Mouse (Mus musculus): ENCODE measurements around the gene Gm43738.
A peak's percentile ranks its signal among the peaks of the same experiment; 100 is the strongest.
"Not testable (repeated sequence)": the region's sequence is repeated elsewhere in the genome, so short reads cannot be mapped to it uniquely, and the experiment has no call there.

Gene Gm43738

DNA sequence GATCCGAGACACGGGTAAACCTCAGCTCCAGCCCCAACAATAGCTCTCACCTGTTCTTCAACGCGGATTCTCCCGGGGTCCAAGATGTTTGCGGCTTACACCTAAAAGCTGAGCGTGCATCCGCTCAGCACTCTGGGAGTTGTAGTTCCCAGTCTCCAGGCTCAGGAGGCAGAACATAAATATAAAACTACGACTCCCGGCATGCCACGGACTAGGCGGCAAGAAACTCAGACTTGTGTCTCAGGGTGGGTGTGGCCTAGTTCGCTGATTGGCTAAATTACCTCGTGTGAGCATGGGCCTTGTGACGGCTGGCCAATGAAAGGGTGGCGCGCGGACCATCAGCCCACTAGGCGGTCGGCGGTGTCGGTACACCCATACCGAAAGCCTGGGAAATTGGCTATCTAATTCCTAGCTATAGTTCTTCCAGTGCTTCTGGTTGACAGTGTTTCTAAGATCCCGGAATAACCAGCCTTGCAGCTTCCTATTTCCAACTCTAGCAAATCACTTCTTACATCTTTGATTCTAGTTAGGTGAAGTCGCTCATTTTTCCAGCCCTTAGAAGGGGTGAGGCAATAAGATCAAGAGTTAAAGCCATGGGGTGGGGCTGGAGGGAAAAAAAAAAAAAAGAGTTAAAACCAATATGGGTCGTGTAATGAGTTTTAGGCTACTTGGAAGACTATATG lies 1.1 kb upstream of the Gm43738 start, which contains the start of gene Fdps:
Fdps (minus strand) TSS at position 148 of the 683 bp plus-strand sequence.
- peak; percentile 99 for DNase-seq (ENCODE audit: low spot score)

DNA sequence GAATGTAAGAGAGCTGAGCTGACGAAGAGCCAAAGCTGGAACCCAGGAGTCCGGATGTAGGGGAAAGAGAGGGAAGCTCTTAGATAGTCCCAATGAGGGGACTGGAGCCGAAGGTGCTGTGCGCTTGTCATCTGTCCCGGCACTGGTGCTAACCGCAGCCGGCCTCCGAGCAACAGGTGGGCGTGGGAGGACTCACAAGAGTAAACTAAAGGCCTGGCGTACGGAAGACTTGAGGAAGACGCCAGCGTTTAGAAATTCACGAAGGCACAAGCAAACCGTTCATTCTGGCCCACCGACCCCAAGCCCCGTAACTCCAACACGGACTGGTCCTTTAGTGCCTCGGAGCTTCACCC lies 536 bp upstream of the Gm43738 start:
- DNase-seq (ENCODE audit: low spot score), result no peak

DNA sequence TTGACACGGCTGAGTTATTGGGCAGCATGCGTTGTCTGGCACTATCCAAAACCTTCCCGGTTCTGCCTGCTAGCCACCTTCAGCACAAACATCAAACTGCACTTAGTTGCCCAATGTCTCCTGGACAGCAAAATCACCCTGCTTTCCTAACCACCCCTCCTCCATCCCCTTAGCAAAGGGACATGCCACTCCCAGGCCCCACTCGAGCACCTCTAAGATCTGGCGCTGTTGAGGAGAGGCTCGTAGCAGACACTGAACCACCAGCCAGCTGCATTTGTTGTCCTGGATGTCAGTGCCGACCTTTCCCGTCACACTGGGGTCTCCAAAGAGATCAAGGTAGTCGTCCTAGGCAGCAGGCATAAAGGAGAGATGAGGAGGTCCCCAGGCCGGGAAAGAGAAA lies 6.9 kb downstream of the Gm43738 start:
- DNase-seq (ENCODE audit: low spot score), result no peak

DNA sequence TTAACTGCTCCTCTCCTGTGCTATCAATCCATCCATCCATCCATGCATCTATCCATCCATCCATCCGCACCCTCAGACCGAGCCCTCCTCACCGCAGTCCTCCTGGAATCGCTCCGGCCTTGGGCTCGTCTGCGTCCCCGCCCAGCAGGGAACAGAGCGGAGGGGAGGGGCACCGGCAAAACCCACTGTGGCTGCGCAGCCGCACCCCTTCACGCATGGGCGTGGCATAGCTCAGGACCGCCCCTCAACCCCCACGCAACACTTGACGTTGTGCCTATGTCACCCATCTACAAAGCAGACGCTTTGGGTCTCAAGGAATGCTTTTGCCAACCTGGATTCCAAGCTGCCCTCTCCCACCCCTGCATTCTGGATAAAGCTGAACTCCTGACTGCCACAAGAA lies 7.7 kb downstream of the Gm43738 start, which contains the start of gene Rusc1:
Rusc1 (minus strand) TSS at position 137 of the 400 bp plus-strand sequence.
- DNase-seq (ENCODE audit: low spot score), result peak; percentile 88

DNA sequence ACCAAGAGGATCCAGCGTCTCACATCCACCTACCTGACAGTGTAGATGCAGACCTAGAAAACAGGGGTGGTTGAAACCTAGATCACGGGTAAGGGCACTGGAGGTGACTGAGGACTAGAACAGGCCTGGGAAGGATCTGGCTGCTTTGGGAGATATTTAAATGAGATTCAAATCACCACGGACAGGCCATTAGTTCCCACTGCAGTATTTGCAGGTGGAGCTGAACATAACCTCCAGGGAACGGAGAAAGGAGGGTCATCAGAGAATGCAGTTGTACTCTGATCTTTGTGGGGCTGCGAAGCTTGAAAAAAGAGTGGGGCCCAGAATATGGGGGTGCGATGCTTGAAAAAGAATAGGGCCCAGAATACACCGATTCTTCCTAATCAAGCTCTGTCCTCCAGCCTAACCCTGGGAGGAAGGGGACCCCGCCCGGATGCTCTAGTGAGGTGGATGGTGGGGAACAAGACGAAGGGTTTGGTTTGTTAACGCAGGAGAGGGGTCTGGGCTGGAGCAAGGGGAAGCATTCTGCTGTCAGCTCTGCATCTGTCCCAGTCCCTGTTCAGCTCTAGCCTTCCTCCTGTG lies 8.3 kb downstream of the Gm43738 start:
- DNase-seq (ENCODE audit: low spot score), result no peak

DNA sequence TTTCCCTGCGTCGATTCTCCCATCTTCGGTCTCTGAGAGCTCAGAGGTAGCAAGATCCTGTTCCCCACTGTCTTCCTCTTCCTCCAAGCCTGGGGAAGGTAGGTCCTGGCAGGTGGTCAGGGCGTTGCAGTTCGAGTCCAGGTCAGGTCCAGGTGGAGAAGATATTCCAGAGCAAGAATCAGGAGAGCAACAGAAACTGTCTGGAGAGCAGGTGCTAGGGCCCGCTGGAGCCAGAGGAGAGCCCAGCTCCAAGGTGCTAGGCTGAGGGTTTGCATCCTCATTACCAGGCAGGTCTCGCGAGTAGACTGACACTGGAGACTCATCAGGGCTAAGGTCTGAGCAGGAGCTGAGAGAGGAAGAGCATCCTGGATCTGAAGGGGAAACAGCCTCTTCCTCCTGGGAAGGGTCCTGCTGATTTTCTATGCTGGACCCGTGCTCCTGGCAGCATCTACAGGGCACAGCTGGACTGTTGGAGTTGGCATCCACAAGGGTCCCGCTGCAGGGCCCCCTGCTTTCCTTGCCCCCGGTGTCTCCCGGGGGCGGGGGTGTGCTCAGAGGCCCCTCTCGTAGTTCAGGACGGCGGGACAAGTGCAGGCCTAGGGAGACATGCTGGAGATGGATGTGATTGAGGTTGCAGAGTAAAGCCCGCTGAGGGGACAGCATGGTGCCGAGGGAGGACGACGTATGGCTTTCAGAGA lies 8.9 kb downstream of the Gm43738 start:
- DNase-seq (ENCODE audit: low spot score), result no peak

DNA sequence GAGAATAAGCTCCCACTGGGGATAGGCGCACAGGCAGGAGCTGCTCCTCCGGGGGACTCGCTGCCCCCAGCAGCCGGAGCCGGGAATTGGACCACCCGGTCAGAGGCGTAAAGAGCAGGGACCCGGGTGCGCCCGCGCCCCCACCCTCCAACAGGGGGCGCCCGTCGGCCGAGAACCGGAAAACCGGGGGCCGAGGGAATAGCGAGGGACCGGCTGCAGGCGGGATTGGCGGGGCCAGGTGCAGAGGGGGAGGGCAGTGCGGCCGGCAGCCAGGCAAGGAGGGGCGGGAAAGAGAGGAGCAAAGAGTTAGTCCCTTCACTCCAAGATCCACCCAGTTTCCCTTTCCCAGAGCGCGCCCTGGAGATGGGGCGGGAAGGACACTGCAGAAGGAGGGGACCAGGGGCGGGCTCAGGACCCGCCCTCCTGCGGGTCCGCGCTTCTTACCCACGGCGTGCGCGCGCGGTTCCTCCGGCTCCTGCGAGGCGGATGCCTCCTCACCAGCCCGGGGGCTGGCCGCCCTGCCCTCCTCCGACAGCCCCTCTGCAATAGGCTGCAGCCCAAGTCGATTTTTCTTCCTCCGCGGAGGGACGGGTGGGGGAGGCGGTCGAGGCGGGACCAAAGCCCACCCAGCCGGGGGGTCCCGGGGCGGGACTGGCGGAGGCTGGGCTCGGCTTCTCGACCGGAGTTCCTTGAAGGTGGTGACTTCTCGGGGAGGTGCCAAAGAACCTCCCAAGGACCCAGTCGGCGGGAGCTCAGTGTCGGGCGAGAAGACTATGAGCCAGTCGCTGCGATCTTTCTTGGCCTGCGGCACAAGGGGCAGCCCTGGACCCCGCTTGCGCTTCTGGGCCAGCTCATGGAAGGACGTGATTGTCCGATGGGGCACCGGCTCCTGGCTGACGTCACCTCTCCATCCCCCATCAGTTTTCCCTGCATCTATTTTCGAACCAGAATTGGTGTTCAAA lies 9.9 kb downstream of the Gm43738 start:
- peak; percentile 72 for DNase-seq (ENCODE audit: low spot score)

DNA sequence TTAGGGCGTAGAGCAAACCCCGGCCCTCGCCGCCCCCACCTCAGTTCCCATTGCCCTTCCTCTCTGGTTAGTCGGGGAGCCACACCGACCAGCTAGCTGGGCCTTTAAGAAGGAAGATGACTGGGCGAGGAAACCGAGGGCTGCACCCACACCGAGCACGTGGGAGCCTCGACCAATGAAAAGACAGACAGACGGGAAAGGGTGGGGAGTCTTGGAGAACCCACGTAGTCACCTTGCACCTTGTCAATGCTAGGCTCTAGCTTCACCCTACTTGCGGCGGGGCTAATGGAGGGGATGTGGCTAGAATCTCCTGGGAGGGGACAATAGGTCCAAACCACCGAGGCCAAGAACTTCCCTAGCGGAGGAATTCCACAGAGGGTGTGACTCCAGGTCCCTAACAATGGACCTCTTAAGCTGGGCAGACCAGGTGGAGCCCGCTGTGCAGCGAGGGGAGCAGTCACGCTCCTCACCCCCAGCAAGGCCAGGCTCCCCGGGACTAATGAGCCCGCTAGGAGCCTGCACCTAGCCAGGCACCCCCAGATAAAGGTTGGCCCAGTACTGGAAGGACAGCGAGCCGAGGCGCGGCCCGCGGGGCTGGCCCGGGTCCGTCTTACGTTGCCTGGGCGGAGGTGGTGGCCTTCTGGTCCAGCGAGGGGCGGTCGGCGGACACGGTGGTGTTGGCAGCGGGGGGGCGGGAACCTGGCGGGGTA lies 10.9 kb downstream of the Gm43738 start:
- peak; percentile 82 for DNase-seq (ENCODE audit: low spot score)

DNA sequence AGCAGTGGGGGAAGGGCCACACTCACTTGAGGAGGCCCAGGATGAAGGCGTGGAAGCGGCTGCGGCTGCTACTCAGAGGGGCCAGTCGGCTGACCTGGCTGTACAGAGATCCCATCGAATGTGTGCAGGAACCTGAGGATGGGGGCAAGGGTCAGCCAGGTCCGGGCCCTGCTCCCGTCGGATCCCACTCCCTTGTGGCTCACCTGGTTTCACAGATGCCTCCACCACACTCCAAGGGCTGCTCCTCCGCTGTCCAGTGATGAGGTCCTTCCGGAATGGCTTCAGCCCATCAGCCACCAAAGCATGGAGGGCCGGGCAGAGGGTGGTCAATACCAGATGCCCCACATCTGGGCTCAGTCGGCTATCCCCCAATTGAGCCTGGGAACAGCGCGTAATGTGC lies 11.9 kb downstream of the Gm43738 start:
- DNase-seq (ENCODE audit: low spot score), result no peak

DNA sequence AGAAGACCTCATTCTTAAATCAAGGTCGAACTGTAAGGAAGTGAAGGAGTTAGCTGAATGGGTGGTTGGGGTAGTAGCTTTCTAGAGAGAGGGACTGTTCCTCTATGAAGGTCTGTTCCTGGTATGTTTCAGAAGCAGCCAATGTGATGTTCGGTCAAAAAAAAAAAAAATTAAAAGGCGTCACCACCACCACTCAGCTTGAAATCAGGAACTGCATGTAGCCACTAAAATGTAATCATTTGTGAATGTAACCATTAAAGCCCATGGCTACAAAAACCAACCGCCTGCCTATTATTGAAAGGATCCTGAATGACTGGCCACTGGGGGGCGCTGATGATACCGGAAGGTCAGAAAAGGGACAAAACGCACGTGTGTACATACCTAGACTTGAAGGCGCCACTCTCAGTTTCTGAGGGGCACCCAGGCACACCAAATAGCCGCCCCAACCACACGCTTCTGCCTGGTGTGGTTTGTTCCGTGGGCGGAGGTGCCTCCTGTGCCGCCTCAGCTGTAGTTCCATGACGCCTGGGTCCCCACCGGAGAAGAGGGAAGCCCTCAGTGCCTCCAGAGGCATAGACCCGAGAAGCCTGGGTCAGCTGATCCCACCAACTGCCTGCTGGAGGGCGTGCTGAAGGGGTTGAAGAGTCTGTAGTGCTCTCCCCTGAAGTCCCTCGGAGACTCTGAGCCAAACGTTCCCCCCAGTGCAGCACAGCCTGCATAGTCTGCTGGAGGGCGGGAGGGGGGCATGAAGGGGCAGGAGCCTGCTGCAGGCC lies 13.4 kb downstream of the Gm43738 start:
- DNase-seq (ENCODE audit: low spot score), result no peak

DNA sequence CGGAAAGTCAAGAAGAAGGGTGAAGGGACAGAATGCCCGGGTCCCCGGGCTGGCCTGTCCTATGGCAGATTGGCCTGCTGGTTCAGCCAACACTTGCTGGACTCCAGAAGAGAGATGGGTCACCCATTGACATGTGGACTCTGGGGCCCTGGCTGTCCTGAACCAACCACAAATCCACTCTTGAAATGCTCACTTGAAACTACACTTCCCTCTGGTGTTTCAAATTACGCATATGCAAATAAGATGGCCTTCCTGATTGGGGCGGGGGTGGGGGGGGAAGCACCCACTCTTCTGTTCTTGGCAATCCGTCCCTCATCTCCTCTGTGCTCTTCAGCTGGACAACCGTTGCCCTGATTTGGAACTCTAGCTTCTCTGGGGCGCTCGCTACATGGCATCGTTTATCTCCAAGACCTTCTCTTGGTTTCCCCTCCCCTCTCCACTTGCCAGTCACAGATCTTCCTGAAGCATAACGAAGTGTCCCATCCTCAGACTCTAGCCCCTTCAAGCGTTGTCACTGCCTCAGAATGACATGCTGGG lies 16.2 kb downstream of the Gm43738 start:
- no peak for DNase-seq (ENCODE audit: low spot score)

DNA sequence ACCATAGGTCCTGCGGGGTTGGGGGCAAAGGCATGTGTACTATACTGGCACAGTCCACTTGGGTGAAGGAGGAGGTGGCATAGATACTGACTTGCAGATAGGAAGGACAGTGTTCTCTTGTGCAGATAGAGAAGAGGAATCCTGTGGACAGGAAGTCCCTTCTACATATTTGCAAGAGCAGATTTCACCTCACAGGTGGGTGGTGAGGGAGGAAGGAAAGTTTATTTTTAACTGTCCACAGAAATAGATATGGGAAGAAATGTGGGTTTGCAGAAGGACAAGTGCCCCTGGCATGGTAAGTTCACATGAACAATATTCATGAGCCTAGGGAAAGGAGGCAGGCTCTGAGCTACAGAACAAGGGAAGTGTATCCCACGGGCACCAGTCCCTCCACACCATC lies 16.8 kb downstream of the Gm43738 start:
- DNase-seq (ENCODE audit: low spot score), result no peak

DNA sequence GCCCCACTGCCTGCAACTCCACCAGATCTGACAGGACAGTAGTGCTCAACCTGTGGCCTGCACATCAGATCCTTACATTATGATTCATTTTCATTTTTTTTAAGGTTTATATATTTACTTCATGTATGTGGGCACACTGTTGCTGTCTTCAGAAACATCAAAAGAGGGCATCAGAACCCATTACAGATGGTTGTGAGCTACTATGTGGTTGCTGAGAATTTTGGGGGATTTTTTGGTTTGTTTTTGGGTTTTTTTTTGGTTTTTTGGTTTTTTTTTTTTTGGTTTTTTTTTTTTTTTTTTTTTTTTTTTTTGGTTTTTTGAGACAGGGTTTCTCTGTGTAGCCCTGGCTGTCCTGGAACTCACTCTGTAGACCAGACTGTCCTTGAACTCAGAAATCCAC lies 18.6 kb downstream of the Gm43738 start:
- DNase-seq (ENCODE audit: low spot score), result not testable (repeated sequence)

DNA sequence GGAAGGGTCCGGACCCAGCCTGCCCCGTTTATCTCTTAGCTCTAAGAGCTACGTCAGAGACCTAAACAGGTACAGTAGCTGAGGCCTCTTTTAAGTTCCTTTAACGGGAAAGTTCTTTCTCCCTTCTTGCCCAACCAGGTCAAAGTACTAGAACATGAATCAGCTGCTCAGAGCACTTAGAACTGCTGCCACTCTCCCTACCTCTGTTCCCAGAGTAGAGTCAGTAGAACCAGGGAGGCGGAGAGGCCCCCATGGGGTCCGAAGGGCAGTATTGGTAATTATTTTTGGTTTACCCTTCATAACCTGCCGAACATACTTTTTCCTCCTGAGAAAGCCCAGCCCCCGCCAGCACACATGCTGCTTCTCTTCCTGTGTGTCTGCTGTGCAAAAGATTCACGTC lies 23.5 kb downstream of the Gm43738 start:
- no peak for DNase-seq (ENCODE audit: low spot score)

DNA sequence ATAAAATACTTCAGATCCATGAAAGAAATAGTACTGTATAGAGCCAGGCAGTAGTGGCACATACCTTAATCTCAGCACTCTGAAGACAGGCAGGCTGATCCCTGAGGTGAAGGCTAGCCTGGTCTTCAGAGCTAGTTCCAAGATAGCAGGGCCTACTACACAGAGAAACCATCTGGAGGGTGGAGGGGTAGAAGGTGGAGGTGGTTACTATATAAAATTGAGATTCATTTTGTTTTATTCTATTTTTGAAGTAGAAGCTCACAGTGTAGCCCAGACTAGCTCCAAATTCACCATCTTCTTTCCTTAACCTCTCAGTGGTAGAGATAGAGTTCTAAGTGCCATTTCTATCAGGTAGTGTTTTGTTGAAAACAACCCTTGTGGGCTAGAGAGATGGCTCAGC lies 33.6 kb downstream of the Gm43738 start:
- DNase-seq (ENCODE audit: low spot score), result no peak

DNA sequence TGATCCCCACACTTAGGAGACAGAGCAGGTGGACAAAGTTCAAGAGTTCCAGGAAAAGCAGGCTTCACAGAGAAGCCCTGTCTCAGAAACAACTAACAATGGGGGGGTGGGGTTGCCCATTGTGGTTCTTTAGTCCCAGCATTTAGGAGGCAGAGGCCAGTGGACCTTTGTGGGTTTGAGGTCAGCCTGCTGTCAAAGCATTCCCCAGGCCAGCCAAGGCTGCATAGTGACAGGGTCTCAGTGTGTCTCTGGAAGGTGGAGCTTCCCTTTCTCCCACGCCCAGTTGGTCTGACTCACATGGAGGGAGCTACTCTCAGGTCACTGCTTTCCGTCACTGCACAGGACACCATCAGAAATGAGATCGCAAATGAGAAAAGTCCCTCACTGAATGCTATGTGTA lies 39.2 kb downstream of the Gm43738 start:
- no peak for DNase-seq (ENCODE audit: low spot score)

DNA sequence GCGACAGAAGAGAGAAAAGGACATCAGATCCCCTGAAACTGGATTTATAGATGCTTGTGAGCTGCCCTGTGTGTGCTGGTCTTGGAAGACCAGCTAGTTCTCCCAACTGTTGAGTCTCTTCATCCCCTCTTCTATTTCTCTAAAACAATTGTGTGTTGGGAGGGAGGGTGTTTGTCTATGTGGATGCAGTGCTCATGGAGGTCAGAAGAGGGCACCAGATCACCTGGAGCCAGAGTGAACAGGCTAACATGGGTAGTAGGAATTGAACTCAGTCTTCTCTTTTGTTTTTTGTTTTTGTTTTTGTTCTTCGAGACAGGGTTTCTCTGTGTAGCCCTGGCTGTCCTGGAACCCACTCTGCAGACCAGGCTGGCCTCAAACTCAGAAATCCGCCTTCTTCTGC lies 42.1 kb downstream of the Gm43738 start:
- DNase-seq (ENCODE audit: low spot score), result no peak

DNA sequence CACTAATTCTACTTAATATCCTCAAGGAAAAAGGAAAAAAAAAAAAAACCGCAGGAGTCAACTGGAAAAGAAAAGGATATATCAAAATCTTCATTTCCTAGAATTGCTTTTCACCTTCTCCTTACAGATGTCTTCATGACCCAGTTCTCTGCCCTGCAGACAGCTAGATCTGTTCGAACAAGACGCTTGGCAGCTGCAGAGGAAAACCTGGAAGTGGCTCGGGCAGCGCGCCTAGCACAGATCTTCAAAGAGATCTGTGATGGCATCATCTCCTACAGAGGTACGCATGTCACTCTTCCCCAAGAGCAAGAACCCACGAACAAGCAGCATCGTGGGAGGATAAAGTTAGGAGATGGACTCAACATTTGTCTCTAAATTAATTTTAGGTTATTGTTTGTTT lies 42.5 kb downstream of the Gm43738 start:
- DNase-seq (ENCODE audit: low spot score), result no peak

DNA sequence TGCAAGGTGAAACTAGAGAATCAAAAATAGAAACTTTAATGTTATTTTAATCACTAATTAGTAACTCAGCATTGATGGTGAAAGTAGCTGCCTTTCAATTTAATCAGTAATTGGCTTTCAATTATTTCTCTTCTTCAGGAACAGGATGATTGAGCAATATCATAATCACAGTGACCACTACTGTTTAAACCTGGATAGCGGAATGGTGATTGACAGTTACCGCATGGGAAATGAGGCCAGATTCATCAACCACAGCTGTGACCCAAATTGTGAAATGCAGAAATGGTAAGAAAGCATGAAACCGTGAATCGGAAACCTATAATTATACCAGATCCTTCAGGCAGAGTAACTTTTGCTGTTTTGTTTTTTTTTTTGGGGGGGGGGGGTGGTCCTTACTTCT lies 57.5 kb downstream of the Gm43738 start:
- no peak for DNase-seq (ENCODE audit: low spot score)

All from left cerebral cortex, adult 11 months (tissue).